Mouse (Mus musculus) embryo, embryonic 10 days (tissue): ENCODE data around the gene Pbx2.
"Not testable (repeated sequence)": the region's sequence is repeated elsewhere in the genome, so short reads cannot be mapped to it uniquely, and the experiment has no call there.

Source experiments
- DNase-seq: peaks from one replicate; pipeline ENCODE4 v3.0.0-alpha.2; 2015; ENCODE audit warnings: low spot score

The Pbx2 gene

DNA sequence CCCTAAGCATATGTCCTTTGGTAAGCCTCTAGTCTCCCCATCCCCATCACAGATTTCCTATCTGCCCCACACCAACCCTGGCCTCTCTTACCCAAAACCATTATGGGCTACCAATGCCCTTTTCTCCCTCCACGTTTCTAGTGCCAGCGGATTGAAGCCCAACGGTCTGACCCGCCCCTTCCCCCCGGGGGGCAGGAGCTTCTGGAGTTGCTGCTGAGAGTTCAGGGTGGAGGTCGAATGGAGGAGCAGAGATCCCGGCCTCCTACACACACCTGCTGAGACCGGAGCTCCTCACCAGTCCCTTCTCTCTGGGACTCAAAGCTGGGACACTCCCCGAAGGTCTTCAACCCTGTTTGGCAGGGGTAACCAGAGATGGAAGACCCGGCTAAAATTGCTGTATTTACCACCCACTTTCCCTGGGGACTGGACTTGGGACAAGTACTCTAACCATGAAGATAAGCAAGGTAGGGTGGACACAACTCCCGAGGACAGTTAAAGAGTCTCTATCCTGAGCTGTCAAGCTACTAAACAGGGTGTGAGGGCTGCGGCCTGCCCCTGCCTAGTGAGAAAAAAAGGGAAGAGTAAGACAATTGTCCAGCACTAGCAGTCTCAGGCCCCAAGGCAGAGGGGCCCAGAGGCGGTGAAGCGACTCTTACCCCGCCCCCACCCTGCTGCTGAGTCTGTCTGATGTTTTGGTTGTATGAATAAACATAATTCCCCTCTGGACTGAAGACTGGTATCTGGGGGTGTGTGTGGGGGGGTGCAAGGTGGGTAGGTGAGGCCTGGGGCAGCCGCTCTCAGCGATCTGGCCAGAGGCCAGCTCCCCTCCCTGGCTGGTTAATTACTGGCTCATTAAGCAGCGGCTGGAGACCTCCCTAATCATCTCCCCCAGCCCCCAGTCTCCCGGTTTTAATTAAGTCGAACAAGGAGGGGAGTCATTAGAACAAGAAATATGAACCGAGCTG lies at the start of gene Pbx2:
Pbx2 (plus strand) TSS at position 238 of the 965 bp plus-strand sequence.
- peak; percentile 65 for DNase-seq

DNA sequence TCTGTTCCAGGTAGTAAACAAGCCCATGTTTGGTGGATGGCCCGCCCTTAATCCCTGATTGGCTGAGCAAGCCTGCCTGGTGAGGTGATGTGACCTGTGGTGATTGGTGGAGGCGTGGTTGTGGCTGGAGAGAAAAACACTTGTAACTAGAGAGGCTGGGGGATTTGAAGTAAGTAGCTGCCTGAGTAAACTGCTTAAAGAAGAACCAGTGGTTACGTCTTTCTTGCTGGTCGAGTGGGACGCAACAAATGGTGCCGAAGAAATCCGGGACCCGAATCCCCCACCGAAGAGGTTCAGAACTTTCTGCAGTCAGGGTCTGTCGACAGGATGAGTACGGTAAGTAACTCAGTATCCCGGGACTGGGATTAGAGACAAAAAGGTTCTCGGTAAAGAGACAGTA lies 47.5 kb upstream of the Pbx2 start:
- not testable (repeated sequence) for DNase-seq

DNA sequence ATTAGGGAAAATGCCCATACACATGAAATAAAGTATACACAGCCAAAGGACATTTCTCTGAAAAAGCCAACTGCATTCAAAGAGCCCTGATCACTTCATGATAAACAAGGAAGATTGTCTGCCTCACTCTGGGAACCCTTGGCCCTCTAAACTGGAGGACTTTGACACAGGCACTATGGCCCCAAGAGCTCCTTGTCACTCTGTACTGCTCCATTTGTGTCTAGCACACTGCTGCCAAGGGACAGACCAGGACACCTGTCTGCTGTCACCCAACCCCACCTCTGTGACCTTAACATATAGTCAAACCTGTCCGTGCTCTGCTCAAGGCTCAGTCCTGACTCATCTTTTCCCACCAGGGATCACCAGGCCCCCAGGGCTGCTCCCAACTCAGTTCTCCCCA lies 44.3 kb upstream of the Pbx2 start:
- no peak for DNase-seq

DNA sequence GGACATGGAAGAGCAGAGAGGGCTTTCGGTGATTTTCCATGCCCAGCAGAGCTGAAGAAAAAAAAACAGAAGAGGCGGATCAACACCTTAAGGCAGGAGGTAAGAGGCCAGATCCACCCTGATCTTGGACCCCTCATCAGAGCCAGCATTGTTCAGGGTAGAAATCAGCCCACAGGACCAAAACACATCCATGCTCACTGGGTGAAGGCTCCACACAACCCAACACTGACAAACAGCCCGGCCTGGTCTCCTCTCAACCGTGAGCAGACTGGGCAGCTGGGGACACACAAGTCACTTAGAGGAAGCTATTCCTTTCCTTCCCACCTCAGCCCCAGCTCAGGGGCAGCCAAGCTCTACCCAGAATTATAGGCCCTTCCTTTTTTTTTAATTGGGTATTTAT lies 43.5 kb upstream of the Pbx2 start:
- DNase-seq = no peak

DNA sequence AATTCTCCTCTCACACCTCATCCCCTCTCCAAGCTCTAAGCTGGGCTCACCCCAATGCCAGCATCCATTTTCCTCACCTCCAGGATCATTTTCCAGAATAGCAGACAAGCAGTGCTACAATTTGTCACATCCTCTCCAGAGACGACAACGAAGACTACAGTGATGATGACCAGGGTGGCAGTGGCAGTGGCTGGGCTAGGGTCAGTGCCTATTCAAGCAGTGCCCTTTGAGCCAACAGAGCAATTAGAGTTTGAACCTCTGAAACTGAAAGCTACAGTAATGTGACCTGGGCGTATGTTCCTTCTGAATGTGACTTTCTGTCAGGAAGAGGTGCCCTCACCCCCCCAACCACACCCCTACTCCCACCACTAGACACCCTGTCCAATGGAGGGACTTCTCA lies 41.9 kb upstream of the Pbx2 start:
- no peak for DNase-seq

DNA sequence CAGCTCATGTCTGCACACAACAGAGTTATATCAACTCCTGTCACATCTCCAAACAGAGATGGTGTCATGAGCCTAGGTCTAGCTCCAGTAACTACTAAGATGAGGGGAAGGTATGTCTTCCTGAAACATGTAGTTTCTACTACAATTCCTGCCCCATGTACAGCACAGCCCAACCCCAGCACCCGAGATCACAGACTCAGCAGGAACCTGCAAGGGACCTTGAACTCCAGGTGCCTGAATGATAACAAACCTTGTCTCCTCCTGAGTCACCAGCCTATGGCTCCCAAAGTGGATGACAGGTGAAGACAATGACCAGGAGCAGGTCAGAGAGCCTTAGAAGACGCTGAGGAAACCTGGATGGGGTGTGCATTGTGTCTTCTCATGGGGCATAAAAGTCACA lies 41.2 kb upstream of the Pbx2 start:
- no peak for DNase-seq

DNA sequence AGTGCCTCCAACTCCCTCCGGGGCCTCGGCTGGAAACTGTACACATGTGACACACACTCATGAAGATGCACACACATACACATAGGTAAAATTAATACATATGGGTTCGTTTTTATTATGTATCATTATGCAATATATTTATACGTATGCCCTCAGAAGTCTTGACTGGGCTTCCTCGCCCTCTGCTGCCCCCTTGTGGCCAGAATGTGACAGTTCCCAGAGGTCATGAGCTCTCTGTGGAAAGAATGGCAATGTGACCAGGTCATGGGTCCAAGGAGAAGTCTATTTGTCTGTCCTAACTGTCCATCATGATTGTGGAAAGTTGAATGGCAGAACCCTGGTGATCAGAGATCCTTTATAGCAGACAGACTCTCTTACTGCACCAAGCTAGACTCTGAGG lies 35.6 kb upstream of the Pbx2 start:
- peak; percentile 81 for DNase-seq

DNA sequence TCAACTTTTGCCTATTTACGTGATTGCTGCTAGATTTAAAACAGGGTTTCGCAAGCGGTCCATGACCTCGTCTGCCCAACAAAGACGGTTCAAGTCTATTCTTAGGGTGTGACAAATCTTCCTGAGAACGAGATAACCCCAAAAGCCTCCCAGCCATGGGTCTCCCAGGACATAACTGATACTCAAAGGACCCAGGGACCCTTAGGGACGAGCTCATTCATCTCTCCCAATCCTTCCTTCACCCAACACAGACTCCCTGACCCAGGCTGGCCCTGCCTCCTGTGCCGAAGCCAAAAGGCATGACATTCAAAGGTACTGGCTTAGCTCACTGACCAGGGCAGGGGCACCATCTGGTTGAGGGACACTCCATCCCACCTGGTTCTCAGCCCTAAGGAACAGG lies 34.7 kb upstream of the Pbx2 start:
- DNase-seq = no peak

DNA sequence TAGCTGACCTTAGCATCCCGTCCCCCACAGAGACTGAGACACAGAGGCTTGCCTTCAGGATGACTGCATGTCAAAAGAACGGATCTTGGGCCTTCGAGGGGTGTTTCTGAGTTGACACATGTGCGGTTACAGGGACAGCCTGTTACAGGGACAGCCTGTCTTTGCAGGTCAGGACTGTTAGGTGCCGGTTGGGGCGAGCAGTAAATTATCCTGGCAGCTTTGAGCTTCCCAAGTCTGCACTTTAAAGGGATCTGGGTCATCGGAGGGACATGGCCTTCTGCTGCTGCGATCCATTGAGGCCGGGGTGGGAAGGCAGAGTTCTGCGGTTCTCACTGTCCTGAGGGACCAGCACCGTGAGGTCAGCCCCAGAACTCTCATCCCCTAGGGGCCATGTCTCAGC lies 33.7 kb upstream of the Pbx2 start:
- no peak for DNase-seq

DNA sequence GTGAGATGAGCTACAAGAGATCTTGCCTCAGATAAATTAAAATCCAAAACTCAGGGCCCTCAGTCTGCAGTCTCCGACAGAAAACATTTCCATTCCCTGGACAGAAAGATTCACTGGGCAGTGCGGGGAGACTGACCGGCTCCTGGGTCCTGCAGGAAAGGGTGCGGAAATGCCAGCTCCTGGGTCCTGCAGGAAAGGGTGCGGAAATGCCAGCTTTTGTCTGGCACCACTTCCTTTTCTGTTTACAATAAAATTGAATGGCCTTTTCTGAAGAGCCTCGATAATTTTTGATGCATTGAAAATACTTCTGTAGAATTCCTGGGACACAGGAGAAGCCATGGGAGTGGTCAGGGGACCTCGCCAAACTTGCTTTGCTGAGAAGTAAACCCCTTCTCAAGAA lies 31.9 kb upstream of the Pbx2 start:
- DNase-seq = no peak

DNA sequence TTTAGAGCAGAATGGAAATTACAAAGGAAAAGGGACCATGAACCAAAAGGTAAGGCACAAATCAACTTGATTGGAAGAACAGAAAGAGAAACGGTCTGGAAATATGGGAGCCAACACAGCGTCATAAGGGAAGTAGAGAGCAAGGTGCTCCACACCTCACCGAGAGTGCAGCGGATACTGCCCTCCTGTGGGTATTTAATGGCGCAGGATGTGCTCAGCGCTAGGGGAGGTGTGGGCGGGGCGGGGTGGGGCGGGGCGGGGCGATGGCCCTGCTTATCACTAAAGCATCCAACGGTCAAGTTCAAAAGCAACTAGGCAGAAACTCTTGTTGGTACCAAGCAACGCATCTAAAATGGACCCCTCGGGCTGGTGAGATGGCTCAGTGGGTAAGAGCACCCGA lies 31.2 kb upstream of the Pbx2 start:
- no peak for DNase-seq

DNA sequence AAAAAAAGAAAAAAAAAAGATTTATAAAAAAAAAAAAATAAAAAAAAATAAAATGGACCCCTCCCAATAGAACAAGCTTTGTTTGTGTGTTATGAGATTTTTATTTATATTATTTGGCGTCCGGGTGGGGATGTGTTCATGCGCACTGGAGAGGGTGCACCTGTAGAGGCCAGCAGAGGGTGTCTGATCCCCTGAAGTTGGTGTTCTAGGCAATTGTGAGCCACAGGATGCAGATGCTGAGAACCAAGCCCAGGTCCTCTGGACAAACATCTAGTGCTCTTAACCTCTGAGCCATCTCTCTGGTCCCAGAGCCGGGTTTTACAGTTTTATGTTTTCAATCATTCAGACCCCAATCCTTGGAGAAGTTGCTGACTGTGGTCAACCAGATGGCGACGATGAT lies 30.6 kb upstream of the Pbx2 start:
- DNase-seq = no peak

DNA sequence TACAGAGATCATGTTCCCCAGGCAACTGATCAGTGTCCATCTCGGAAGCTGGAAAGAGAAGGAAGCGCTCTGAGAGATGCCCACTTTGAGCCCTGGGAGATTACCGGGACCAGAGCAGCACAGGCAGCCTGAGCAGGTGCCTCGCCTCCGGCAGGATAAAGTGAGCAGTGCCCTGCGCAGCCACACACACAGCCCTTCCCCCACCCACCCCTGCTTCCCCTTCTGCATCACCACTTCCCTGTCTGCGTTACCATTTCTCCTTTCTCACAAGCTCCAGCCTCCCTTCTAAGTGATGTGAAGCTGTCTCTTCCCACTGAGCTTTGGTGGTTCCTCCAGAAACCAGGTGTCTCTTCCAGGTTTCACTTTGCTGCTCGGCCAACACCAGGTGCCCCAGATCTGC lies 29.9 kb upstream of the Pbx2 start:
- DNase-seq = no peak

DNA sequence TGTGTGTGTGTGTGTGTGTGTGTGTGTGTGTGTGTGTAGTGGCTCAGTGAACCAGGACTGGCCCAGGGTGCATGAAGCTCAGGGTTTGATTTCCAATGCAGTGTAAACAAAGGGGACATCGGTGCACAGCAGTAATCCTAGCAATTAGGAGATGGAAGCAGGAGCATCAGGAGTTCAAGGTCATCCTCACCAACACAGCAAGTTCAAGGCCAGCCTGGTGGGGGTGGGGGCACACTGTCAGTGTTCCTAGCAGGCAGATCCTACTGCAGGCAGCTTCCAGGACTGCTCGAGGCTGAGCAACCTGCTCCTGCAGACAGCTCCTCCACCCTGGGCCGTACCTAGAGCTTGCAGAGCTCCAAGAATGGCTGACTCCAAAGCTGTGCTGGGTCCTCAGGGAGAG lies 28.5 kb upstream of the Pbx2 start:
- no peak for DNase-seq

DNA sequence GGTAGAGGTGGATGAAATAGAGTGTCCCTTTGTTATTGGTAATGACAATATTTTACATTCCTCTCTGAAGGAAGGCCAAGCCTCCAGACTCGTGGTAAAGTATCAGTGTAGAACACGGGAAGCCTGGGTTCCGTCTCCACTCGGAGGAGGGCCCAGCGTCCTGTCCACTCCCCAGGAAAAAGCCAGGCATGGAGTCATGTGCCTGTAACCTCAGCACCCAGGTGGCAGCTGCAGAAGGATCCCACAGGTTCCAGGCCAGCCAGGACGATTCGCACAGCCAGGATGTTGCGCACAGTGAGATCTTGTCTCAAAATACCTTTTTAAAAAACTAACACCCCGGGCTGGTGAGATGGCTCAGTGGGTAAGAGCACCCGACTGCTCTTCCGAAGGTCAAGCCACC lies 27.7 kb upstream of the Pbx2 start:
- no peak for DNase-seq

DNA sequence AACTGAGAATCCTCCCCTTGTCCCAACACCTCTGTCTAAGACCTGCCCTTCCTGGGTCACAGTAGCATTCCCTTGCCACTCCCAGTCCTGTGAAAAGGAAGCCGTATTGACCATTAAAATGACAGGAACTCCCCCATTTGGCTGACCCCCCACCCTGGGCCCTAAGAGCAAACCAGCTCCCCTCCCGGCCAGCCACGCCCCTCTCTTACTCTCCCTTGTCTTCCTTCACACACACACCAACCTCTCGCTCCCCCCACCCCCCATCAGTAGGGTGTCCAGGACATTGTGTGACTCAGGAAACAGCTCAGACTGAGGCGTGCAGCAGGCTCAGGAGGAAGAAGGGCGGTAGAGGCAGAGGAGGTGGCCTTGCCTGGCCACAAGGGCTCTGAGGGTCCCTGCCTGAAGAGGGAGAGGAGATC lies 27.1 kb upstream of the Pbx2 start, which contains the start of gene Notch4:
Notch4 (plus strand) TSS at position 266 of the 419 bp plus-strand sequence.
- peak; percentile 48 for DNase-seq

DNA sequence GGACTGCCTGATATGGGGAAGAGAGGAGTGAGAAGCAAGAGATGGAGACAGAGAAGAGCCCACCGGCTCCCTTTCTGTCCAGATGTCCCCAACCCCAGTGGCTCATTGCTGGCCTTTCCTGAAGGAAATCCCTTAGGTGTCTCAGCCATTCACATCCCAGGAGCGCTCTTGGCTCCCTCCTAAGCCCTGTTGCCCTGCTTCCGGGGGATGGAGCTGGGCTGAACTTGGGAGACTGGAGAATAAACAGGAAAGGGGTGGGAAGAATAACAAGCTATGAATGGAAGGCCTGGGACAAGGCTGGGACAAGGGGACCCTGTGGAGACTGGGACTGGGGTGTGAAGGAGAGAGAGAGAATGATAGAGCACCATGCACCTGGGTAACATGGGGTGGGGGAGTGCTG lies 26.3 kb upstream of the Pbx2 start:
- no peak for DNase-seq

DNA sequence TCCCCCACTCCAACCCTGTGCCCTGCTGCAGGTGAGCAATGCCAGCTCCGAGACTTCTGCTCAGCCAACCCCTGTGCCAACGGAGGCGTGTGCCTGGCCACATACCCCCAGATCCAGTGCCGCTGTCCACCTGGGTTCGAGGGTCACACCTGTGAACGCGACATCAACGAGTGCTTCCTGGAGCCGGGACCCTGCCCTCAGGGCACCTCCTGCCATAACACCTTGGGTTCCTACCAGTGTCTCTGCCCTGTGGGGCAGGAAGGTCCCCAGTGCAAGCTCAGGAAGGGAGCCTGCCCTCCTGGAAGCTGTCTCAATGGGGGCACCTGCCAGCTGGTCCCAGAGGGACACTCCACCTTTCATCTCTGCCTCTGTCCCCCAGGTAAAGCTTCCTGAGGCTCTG lies 23.8 kb upstream of the Pbx2 start:
- DNase-seq = no peak

DNA sequence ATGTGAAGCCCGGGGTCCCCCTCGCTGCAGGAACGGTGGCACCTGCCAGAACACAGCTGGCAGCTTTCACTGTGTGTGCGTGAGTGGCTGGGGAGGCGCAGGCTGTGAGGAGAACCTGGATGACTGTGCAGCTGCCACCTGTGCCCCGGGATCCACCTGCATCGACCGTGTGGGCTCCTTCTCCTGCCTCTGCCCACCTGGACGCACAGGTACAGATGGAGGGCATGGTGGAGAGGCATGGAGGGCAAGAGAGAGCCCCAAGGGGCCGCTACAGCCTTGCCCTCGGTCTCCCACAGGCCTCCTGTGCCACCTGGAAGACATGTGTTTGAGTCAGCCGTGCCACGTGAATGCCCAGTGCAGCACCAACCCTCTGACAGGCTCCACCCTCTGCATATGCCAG lies 22.6 kb upstream of the Pbx2 start:
- DNase-seq = no peak

DNA sequence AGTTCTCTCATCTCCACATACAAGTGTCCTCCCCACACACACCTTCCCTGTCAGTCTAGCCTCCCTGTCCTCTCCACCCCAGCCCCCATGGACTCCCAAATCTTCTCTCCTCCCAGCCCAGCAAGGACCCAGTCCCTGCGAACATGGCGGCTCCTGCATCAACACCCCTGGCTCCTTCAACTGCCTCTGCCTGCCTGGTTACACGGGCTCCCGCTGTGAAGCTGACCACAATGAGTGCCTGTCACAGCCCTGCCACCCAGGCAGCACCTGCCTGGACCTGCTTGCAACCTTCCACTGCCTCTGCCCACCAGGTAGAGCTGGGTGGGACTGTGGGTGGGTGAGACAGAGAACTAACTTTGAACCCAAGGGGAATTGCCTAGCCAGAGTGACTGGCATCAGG lies 21.1 kb upstream of the Pbx2 start:
- DNase-seq = no peak

DNA sequence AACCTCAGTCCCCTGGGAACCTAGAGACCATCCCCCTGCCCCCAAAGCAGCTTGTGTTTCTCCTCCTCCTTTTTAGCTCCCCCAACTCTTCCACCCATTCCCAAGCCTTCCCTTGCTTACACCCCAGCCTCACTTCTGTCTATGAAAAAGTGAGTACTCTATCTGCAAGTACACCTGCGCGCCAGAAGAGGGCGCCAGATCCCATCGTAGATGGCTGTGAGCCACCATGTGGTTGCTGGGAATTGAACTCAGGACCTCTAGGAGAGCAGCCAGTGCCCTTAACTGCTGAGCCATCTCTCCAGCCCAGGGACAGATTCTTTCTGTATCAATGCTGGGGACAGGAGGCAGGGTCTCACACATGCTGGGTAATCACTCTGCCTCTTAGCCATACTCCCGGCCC lies 19.2 kb upstream of the Pbx2 start:
- DNase-seq = no peak

DNA sequence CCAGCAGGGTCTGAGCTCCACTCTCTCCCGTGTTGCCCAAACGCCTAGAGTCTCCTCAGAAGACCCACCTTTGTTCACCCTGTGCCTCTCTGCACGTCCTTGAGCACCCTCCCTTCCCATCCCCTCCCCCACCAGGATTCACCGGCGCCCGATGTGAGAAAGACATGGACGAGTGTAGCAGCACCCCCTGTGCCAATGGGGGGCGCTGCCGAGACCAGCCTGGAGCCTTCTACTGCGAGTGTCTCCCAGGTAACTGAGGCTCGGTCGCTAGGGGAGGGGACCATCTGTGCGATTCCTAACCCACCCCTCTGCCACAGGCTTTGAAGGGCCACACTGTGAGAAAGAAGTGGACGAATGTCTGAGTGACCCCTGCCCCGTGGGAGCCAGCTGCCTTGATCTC lies 18.7 kb upstream of the Pbx2 start:
- no peak for DNase-seq

DNA sequence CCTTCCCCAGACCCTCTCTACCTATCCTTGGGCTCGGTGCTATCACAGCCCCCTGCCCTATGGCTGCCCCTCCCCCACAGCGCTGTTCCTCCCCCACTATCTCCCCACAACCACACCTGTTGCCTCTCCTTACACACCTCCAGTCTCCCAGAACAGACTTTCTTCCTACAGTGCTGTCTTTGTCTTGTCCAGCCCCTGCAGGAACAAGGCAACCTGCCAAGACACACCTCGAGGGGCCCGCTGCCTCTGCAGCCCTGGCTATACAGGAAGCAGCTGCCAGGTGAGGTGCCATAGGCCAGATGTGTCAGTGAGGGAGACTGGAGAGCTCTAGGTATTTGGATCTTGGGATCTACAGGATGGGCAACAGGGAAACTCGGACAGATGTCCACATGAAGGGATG lies 14.5 kb upstream of the Pbx2 start:
- DNase-seq = no peak

DNA sequence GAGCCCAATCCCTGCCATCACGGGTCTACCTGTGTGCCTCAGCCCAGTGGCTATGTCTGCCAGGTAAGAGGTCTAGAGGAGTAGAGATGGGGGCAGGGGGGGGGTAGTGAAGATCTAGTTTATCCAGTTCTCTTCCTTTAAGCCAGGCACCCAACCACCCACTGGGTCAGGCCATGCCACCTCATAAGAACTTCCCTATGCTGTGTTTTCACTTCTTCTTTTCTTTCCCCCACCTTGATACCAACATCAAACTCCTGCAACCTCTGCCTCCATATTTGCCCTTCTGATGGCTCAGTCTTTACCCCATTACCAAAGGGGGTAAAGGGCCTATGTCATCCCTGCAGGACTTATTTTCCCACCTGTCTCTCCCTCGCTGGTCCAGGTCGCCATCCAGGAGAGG lies 13.0 kb upstream of the Pbx2 start:
- DNase-seq = no peak
